Mouse (Mus musculus): ENCODE results near the gene Swt1.
"Not testable (repeated sequence)": the region's sequence is repeated elsewhere in the genome, so short reads cannot be mapped to it uniquely, and the experiment has no call there.

The Swt1 gene

GRCm38 (mm10) chr1:151366944-151367605, 61.2 kb downstream of the Swt1 start:
- DNase-seq: no peak

GRCm38 (mm10) chr1:151359374-151359773, 68.9 kb downstream of the Swt1 start:
- DNase-seq: no peak

- DNase-seq: no peak
Measured at GRCm38 (mm10) chr1:151355994-151356393, 72.3 kb downstream of the Swt1 start.

- DNase-seq: peak in 1 of 2 experiments; percentile 54
Measured at GRCm38 (mm10) chr1:151352911-151353310, 75.3 kb downstream of the Swt1 start.

- DNase-seq: not testable (repeated sequence)
Measured at GRCm38 (mm10) chr1:151348293-151348692, 80.0 kb downstream of the Swt1 start.

GRCm38 (mm10) chr1:151346681-151347127, 81.6 kb downstream of the Swt1 start:
- DNase-seq: no peak

GRCm38 (mm10) chr1:151345863-151346195, 82.4 kb downstream of the Swt1 start:
- no peak for DNase-seq

GRCm38 (mm10) chr1:151345109-151345862, 83.0 kb downstream of the Swt1 start:
- DNase-seq: peak; percentile 97

- DNase-seq: peak; percentile 98
Measured at GRCm38 (mm10) chr1:151344283-151345108, 83.8 kb downstream of the Swt1 start, which contains the start of gene Ivns1abp. Gene Ivns1abp (plus strand): TSS chr1:151344477.

GRCm38 (mm10) chr1:151343571-151344282, 84.5 kb downstream of the Swt1 start:
- peak in 1 of 2 experiments; percentile 35 for DNase-seq

GRCm38 (mm10) chr1:151342968-151343367, 85.3 kb downstream of the Swt1 start:
- DNase-seq: peak; percentile 41 to 42

- DNase-seq: no peak
Measured at GRCm38 (mm10) chr1:151342311-151342710, 85.9 kb downstream of the Swt1 start.

- DNase-seq: no peak
Measured at GRCm38 (mm10) chr1:151341321-151342044, 86.8 kb downstream of the Swt1 start.

GRCm38 (mm10) chr1:151338941-151339340, 89.3 kb downstream of the Swt1 start:
- peak; percentile 28 to 59 for DNase-seq

- DNase-seq: peak; percentile 23 to 36
Measured at GRCm38 (mm10) chr1:151338234-151338633, 90.0 kb downstream of the Swt1 start.

GRCm38 (mm10) chr1:151332819-151333218, 95.4 kb downstream of the Swt1 start:
- DNase-seq: no peak

GRCm38 (mm10) chr1:151329601-151330000, 98.7 kb downstream of the Swt1 start:
- no peak for DNase-seq

GRCm38 (mm10) chr1:151328341-151329097, 99.7 kb downstream of the Swt1 start:
- DNase-seq: no peak

GRCm38 (mm10) chr1:151325328-151325727, 102.9 kb downstream of the Swt1 start:
- DNase-seq: no peak

- no peak for DNase-seq
Measured at GRCm38 (mm10) chr1:151320408-151320807, 107.8 kb downstream of the Swt1 start.

GRCm38 (mm10) chr1:151319267-151319666, 109.0 kb downstream of the Swt1 start:
- no peak for DNase-seq
